Mouse (Mus musculus) lung, adult 2 months (tissue): ENCODE measurements at regions not wholly inside any gene's neighbourhood (a gene's known extent, or its start where the extent isn't known, plus 50 kb on each side); places are given as distances from the start of the nearest gene placed in this dataset.

Source experiments
- CTCF ChIP-seq: fragments of 200-500 bp; IDR thresholded peaks from 2 replicates; pipeline ENCODE4 v1.5.1; 2011; ENCODE audit warnings: mild to moderate bottlenecking, low read length, control low read depth; ENCODE audit not compliant: insufficient read depth
- POLR2A ChIP-seq: fragments of 200-500 bp; IDR thresholded peaks from 2 replicates; pipeline ENCODE4 v1.6.1; 2011; ENCODE audit warnings: low read depth, mild to moderate bottlenecking, control low read depth, low read length, borderline replicate concordance; ENCODE audit errors: extremely low read depth

- TF ChIP-seq CTCF (no peak), POLR2A (no peak)
These were observed 101.1 kb upstream of the Fam92a start for GRCm38 (mm10) chr4:12272914-12273313.
